Mouse (Mus musculus): Measurements from ENCODE around the gene Armc7. TPM values are rescaled to one million over a fixed set of nuclear protein-coding genes. Genes with fewer than 3 reads are reported as not detected.
"Not testable (repeated sequence)": the region's sequence is repeated elsewhere in the genome, so short reads cannot be mapped to it uniquely, and the experiment has no call there.

Armc7 gene
- polyA plus RNA-seq, 1 experiment from 2014 or later: 4.6 TPM

DNA sequence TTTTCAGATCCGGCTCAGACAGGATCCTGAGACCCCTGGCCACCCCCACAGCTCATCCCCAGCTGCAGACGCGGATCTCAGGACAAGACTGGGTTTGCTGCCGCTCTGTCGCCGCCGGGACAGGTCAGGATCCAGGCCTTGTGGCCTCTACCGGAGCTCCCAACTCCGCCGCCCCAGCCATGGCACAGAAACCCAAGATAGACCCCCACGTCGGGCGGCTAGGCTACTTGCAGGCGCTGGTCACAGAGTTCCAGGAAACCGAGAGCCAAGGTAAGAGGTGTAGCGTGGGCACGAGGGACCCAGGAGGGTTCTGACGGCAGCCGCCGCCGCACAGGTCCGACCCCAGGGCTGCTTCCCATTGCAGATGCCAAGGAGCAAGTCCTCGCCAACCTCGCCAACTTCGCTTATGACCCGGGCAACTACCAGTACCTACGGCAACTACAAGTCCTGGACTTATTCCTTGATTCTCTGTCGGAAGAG is 331 bp downstream of the Armc7 start:
- H3K4me2 ChIP-seq: peak overlapping the region; percentile 76
- H3K9me3 ChIP-seq (replicated peaks): no peaks in the 10 kb centered on the region
- no peaks in the 10 kb centered on the region for H3K27me3 ChIP-seq
- ATAC-seq (replicated peaks; ENCODE audit: insufficient number of reproducible peaks, insufficient read depth, low FRiP score, low read depth): 0 out of 2 replicates have a peak, but pooled peaks have one; percentile 0
- peaks cover 35% of the 10 kb centered on the region for H3K4me1 ChIP-seq (replicated peaks)
- H3K27ac ChIP-seq: peak overlapping the region; percentile 83; the same call in 1 of the 2 replicates
- peak overlapping the region; percentile 90 for H3K4me3 ChIP-seq
- H3K9ac ChIP-seq: peak overlapping the region; percentile 79
- WGBS: 2% methylated on average over 28 of the region's 28 CpGs
- H3K36me3 ChIP-seq: no peaks in the 10 kb centered on the region

DNA sequence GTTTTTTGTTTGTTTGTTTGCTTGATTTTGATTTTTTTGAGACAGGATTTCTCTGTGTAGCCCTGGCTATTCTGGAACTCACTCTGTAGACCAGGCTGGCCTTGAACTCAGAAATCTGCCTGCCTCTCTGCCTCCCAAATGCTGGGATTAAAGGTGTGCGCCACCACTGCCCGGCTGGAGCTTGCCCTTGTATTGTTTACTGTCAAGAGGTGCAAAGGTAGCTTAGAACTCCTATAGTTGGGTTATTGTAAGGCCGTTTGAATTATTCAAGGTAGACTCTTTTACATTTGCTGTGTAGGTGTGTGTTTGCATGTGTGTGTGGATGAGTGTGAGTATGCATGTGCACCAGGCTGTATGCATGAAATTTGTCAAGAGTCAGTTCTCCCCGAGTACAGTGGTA is 1.2 kb downstream of the Armc7 start:
- H3K36me3 ChIP-seq; H3K9ac ChIP-seq; H3K27ac ChIP-seq; H3K27me3 ChIP-seq; H3K9me3 ChIP-seq (replicated peaks); ATAC-seq (replicated peaks; ENCODE audit: insufficient number of reproducible peaks, insufficient read depth, low FRiP score, low read depth): not testable (repeated sequence)
- peak overlapping the region; percentile 90 for H3K4me3 ChIP-seq
- 69% methylated on average over 4 of the region's 4 CpGs for WGBS
- peaks cover 35% of the 10 kb centered on the region for H3K4me1 ChIP-seq (replicated peaks)
- peak overlapping the region; percentile 76 for H3K4me2 ChIP-seq

DNA sequence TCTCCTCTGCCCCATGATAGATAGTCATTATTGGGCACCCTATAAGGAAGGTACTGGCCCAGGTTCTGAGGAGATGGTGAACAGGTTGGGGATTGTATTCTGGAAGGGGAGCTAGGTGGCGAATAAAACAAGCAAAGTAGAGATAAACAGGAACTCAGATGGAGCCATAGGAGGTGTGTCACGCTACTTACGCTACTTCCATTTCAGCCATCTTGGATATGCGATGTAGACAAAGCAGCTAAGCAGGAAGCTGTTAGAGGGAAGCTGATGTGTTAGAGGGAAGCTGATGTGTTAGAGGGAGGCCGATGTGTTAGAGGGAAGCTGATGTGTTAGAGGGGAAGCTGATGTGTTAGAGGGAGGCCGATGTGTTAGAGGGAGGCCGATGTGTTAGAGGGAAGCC is 1.9 kb downstream of the Armc7 start:
- WGBS: 74% methylated on average over 7 of the region's 7 CpGs

DNA sequence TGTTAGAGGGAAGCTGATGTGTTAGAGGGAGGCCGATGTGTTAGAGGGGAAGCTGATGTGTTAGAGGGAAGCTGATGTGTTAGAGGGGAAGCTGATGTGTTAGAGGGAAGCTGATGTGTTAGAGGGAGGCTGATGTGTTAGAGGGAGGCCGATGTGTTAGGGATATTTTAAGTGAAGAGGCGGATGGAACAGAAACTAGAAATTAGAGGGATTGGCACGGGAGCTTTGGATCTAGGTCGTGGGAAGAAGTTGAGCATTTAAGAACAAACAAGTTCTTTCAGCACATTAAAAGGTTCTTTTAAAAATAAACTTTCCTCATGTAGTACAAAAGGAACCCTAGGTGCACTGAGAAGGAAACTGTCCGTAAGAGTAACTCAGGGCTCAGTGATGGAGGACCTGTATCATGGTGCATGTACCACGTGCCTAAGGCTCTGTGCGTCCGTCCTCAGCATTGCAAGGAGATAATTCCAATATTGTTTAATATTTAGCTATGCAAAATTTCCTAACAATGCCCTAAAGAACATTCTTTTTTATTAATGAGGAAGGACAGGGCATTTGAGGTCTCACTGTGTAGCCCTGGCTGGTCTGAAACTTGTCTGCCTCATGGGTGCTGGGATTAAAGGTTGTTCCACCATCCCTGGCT is 3.0 kb downstream of the Armc7 start:
- Histone ChIP-seq H3K4me3 (no peak overlapping the region), H3K9ac (no peak overlapping the region), H3K27ac (no peak overlapping the region), H3K36me3 (no peaks in the 10 kb centered on the region), H3K9me3 (replicated peaks) (no peaks in the 10 kb centered on the region), H3K4me1 (replicated peaks) (peaks cover 29% of the 10 kb centered on the region), H3K27me3 (no peaks in the 10 kb centered on the region), H3K4me2 (no peak overlapping the region)
- no peak for ATAC-seq (replicated peaks; ENCODE audit: insufficient number of reproducible peaks, insufficient read depth, low FRiP score, low read depth)
- WGBS: 79% methylated on average over 9 of the region's 9 CpGs

More for the DNA sequence above, 1.9 kb downstream of the Armc7 start:
- not testable (repeated sequence) for H3K9me3 ChIP-seq (replicated peaks); H3K4me3 ChIP-seq; ATAC-seq (replicated peaks; ENCODE audit: insufficient number of reproducible peaks, insufficient read depth, low FRiP score, low read depth); H3K27ac ChIP-seq; H3K4me2 ChIP-seq; H3K27me3 ChIP-seq; H3K9ac ChIP-seq; H3K36me3 ChIP-seq
- peaks cover 33% of the 10 kb centered on the region for H3K4me1 ChIP-seq (replicated peaks)

DNA sequence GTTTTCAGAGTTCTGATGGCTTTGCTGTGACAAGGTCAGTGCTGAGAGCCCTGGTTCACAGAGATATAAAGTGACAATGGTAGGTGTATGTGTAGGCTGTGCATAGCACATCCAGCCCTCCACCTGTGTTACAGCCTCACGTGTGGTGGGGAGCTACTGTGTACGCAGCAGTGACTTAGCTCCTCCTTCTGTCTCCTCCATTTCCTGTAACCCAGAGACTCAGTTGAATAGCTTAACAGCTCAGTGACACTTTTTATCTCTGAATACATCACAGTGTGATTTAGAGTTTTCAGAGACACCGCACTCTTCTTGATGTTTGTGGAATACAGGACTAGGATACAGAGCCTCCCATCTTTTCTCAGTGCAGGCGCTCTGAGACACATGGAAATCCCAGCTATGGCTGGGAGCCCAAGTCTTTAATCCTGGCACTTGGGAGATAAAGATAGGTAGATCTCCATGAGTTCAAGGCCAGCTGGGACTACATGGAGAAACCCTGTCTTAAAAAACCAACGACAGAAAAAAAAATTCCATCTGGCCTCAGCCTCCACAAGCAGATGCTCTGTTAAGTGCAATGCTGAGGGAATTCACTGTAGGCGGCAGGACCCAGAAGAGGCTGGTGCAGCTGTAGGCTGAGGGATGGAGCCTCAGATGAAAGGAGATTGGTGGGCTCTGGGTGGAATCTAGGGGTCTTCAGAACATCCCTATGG is 6.2 kb downstream of the Armc7 start:
- Histone ChIP-seq H3K9ac (no peak overlapping the region), H3K27ac (no peak overlapping the region), H3K27me3 (no peaks in the 10 kb centered on the region), H3K4me3 (no peak overlapping the region), H3K9me3 (replicated peaks) (no peaks in the 10 kb centered on the region), H3K4me2 (no peak overlapping the region), H3K4me1 (replicated peaks) (peaks cover 12% of the 10 kb centered on the region; the same call in 1 of the 2 replicates), H3K36me3 (no peaks in the 10 kb centered on the region)
- ATAC-seq (replicated peaks; ENCODE audit: insufficient number of reproducible peaks, insufficient read depth, low FRiP score, low read depth): no peak
- 79% methylated on average over 6 of the region's 6 CpGs for WGBS

DNA sequence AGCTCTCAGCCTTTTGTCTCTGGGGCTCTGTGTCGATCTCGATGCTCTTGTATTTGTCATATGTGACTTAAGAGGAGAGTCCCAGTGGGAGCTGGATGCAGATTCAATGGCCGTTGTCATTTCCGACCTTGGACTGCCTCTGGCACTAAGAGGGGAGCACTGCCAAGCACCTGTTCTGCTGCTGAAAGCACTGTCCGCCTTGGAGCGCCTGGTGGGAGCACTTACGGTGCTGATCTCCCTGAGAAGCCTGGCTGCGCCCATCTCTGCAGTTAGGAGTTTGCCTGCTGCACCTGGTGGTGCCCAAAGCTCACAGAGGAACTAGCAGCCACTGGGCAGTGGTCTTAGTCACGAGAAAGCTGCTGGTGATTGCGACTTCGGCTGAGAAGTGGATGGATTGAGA is 7.8 kb downstream of the Armc7 start:
- no peak overlapping the region for H3K4me3 ChIP-seq
- H3K27me3 ChIP-seq: no peaks in the 10 kb centered on the region
- ATAC-seq (replicated peaks; ENCODE audit: insufficient number of reproducible peaks, insufficient read depth, low FRiP score, low read depth): no peak
- H3K9me3 ChIP-seq (replicated peaks): no peaks in the 10 kb centered on the region
- H3K4me2 ChIP-seq: no peak overlapping the region
- no peak overlapping the region for H3K27ac ChIP-seq
- peaks cover 7% of the 10 kb centered on the region; the same call in 1 of the 2 replicates for H3K4me1 ChIP-seq (replicated peaks)
- H3K36me3 ChIP-seq: no peaks in the 10 kb centered on the region
- H3K9ac ChIP-seq: no peak overlapping the region
- WGBS: 64% methylated on average over 11 of the region's 11 CpGs

DNA sequence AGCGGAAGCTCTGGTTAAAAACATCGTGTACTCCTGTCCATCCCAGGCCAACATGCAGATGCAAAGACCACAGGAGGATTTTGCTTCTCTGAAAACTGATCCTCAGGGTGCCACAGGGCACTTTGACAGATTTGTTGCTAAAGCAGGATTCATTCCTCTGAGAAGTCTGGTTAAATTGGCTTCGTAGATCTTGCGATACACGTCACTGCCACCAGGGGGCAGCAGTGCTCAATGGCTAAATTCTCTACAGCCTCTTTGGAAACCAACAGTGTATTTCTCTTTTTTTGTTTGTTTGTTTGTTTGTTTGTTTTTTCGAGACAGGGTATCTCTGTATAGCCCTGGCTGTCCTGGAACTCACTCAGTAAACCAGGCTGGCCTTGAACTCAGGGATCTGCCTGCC is 8.3 kb downstream of the Armc7 start:
- 17% methylated on average over 6 of the region's 6 CpGs for WGBS

DNA sequence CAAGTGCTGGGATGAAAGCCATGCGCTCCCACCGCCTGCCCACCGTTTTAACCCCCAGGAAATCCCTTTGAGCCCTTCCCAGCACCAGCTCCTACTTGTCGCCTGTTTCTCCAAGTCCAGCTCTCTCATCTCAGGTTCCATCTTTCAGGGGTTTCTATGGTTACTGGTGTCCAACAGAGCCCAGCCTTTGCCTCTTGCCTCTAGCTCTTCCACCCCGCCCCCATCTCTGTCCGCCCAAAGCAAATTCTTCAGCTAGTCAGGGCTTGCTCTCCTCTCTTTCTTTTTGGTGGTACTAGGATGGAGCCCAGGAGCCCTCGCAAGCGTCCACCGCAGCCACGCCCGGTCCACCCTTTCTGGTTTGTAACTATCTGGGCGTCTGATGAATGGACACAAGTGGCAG is 9.7 kb downstream of the Armc7 start:
- no peaks in the 10 kb centered on the region for H3K9me3 ChIP-seq (replicated peaks)
- ATAC-seq (replicated peaks; ENCODE audit: insufficient number of reproducible peaks, insufficient read depth, low FRiP score, low read depth): no peak
- WGBS: 70% methylated on average over 12 of the region's 12 CpGs
- H3K9ac ChIP-seq: no peak overlapping the region
- no peak overlapping the region for H3K4me3 ChIP-seq
- H3K27me3 ChIP-seq: no peaks in the 10 kb centered on the region
- no peak overlapping the region for H3K27ac ChIP-seq
- peaks cover 3% of the 10 kb centered on the region for H3K36me3 ChIP-seq
- H3K4me2 ChIP-seq: no peak overlapping the region
- peaks cover 7% of the 10 kb centered on the region; the same call in 1 of the 2 replicates for H3K4me1 ChIP-seq (replicated peaks)

More for the DNA sequence above, 8.3 kb downstream of the Armc7 start:
- Histone ChIP-seq H3K27me3 (no peaks in the 10 kb centered on the region), H3K27ac (no peak overlapping the region), H3K9me3 (replicated peaks) (no peaks in the 10 kb centered on the region), H3K4me2 (no peak overlapping the region), H3K36me3 (no peaks in the 10 kb centered on the region), H3K4me1 (replicated peaks) (peaks cover 7% of the 10 kb centered on the region; the same call in 1 of the 2 replicates), H3K4me3 (no peak overlapping the region), H3K9ac (no peak overlapping the region)
- no peak for ATAC-seq (replicated peaks; ENCODE audit: insufficient number of reproducible peaks, insufficient read depth, low FRiP score, low read depth)

DNA sequence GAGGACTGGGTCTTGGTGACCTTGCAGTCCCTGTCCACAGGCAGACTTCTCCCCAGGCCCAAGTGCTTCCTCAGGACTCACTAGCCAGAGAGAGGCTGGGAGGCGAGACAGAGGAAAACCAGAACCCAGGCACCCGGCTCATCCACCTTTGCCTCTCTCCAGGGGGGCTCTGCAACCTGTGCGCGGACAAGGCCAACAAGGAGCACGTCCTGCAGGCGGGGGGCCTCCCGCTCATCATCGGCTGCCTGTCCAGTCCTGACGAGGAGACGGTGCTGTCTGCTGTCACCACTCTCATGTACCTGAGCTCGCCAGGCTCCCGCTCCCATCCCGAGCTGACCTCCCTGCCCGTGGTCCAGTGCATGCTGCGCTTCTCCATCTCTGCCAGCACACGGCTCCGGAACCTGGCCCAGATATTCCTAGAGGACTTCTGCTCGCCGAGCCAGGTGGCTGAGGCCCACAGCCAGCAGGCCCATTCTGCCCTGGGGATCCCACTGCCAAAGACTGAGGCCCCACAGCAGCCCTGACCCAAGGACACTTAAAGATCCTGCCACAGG is 13.2 kb downstream of the Armc7 start:
- H3K27ac ChIP-seq: no peak overlapping the region
- H3K4me2 ChIP-seq: no peak overlapping the region
- H3K4me3 ChIP-seq: no peak overlapping the region
- H3K9ac ChIP-seq: no peak overlapping the region
- 72% methylated on average over 19 of the region's 19 CpGs for WGBS
- H3K27me3 ChIP-seq: no peaks in the 10 kb centered on the region
- peaks cover 3% of the 10 kb centered on the region for H3K36me3 ChIP-seq
- no peaks in the 10 kb centered on the region for H3K9me3 ChIP-seq (replicated peaks)
- H3K4me1 ChIP-seq (replicated peaks): peaks cover 23% of the 10 kb centered on the region
- no peak for ATAC-seq (replicated peaks; ENCODE audit: insufficient number of reproducible peaks, insufficient read depth, low FRiP score, low read depth)

DNA sequence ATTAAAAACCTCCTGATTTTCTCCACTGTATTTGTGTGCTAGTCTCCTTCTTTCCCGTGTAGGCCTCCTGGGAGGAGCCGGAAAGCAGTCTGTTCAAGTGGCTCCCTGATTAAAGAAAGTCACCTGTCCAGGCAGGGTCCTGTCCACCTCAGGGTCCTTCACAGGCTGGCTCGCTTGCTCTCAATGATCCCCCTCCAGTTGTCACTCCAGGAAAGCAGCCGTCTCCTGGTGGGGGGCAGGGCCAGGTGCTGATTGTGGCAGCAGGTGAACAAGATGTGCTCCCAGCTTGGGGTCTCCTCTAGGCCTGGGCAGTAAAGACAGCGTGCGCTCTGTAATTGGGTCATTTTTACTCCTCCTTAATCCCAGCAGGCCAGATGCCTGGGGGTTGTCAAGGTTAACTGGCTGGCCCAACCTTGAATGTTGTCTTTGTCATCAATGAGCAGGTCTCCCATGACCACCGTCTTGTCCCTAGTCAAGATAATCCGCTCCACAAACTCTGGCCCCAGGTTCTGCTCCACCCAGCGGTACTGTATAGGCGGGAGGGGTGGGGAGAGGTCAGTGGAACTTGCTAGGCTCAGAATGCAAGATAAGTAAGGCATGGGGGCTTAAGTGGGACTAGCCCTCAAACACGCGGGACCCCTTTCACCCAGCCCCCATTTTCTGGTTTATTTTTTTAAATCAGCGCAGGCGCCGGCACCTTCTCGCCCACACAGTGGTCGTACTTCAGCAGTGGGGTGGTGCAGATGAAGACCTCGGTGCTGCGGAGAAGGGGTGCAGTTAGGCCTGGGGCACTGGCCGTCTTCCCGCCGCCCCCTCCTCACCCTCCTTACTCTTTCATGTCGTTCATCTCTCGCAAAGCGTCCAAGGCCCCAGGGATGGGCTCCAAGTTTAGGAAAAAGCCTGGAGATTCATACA is 15.2 kb downstream of the Armc7 start:
- Histone ChIP-seq H3K36me3 (peaks cover 3% of the 10 kb centered on the region), H3K9ac (peak overlapping the region; percentile 53), H3K27me3 (no peaks in the 10 kb centered on the region), H3K4me3 (peak overlapping the region; percentile 73), H3K4me1 (replicated peaks) (peaks cover 16% of the 10 kb centered on the region), H3K9me3 (replicated peaks) (no peaks in the 10 kb centered on the region), H3K4me2 (peak overlapping the region; percentile 85), H3K27ac (no peak overlapping the region)
- no peak for ATAC-seq (replicated peaks; ENCODE audit: insufficient number of reproducible peaks, insufficient read depth, low FRiP score, low read depth)
- WGBS: 27% methylated on average over 25 of the region's 25 CpGs

All from heart, embryonic 15.5 days (tissue).